Mouse (Mus musculus) liver, adult 2 months (tissue): ENCODE data around the gene Cux2. TPM values are rescaled to one million over a fixed set of nuclear protein-coding genes. Genes with fewer than 3 reads are reported as not detected.

Source experiments
- DNase-seq: peaks from one replicate; pipeline ENCODE4 v3.0.0-alpha.2; 2011; ENCODE audit warnings: low read depth, low spot score; ENCODE audit errors: extremely low read depth
- H3K27ac ChIP-seq: fragments of 200-500 bp; replicated peaks from 2 replicates; pipeline ENCODE4 v1.5.1; 2012; ENCODE audit warnings: low read depth, mild to moderate bottlenecking, control low read depth, inconsistent platforms, low read length; ENCODE audit not compliant: insufficient read depth
- H3K27me3 ChIP-seq: fragments of 200-500 bp; 2 replicates; pipeline ENCODE4 v1.6.1; 2012; ENCODE audit warnings: mild to moderate bottlenecking, moderate library complexity, low read length, inconsistent platforms; ENCODE audit not compliant: control insufficient read depth, insufficient read depth
- H3K36me3 ChIP-seq: fragments of 200-500 bp; 2 replicates; pipeline ENCODE4 v1.6.1; 2012; ENCODE audit warnings: low read length, inconsistent platforms; ENCODE audit not compliant: control insufficient read depth, insufficient read depth
- H3K4me1 ChIP-seq: fragments of 200-500 bp; 2 replicates; pipeline ENCODE4 v1.6.1; 2011; ENCODE audit warnings: low read length; ENCODE audit not compliant: control insufficient read depth, insufficient read depth
- H3K4me3 ChIP-seq: fragments of 200-500 bp; 2 replicates; pipeline ENCODE4 v1.5.1; 2011; ENCODE audit warnings: low read depth, mild to moderate bottlenecking, control low read depth, low read length, moderate library complexity; ENCODE audit not compliant: insufficient read depth
- H3K79me2 ChIP-seq: fragments of 200-500 bp; 2 replicates; pipeline ENCODE4 v1.6.1; 2012; ENCODE audit warnings: inconsistent platforms, mild to moderate bottlenecking, low read length, moderate library complexity; ENCODE audit not compliant: control insufficient read depth, insufficient read depth
- H3K9ac ChIP-seq: fragments of 200-500 bp; 2 replicates; pipeline ENCODE4 v1.6.1; 2012; ENCODE audit warnings: low read depth, mild to moderate bottlenecking, control low read depth, inconsistent platforms, low read length
- CTCF ChIP-seq: fragments of 200-500 bp; IDR thresholded peaks from 2 replicates; pipeline ENCODE4 v1.5.1; 2011; ENCODE audit warnings: low read depth, low read length, control low read depth
- POLR2A ChIP-seq: fragments of 200-500 bp; IDR thresholded peaks from 2 replicates; pipeline ENCODE4 v1.6.1; 2011; ENCODE audit warnings: low read length, control low read depth; ENCODE audit not compliant: insufficient read depth; ENCODE audit errors: extremely low read depth
- WGBS: fragments of 180-500 bp; shearing (Covaris S2); methylation state at CpG from one replicate; pipeline ENCODE4 v1.1.7; 2018; 5-methylcytosine and 5-hydroxymethylcytosine counted together
- polyA plus RNA-seq: library from polyadenylated mRNA; depleted of rRNA; stranded (reverse); fragments of >200 nt; gene quantifications from 2 replicates; pipeline ENCODE4 v1.2.3, GENCODE M21; 2012
- total RNA-seq: library from RNA; depleted of rRNA; stranded (reverse); fragments of >200 nt; gene quantifications from 2 replicates; pipeline ENCODE4 v1.2.3, GENCODE M21; 2014

Cux2 gene
- total and polyA plus RNA-seq, 2 experiments, result 4.1 to 11.6 TPM

DNA sequence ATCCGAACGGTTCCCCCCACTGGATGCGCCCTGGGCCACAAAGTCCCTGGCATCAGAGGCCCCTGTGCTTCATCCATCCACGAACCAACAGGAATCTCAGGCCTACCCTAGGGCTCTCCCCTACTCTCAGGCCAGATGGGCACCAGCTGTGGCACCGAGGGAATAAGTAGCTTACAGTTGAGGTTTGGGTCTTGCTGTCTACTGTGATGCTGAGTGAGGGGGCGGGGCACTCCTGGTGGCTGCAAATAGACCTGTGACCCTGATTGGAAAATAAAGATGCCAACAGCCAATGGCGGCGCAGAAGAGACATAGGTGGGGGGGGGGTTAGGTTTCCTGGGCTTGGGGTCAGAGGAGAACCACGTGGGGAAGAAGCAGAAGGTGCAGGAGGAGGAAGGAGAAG, 38.6 kb downstream of the Cux2 start:
- no peaks in the 10 kb centered on the region for H3K36me3 ChIP-seq
- no peak overlapping the region for H3K4me3 ChIP-seq
- no peak for DNase-seq
- H3K27ac ChIP-seq, result no peak overlapping the region
- no peaks in the 10 kb centered on the region for H3K79me2 ChIP-seq
- 75% methylated on average over 9 of the region's 9 CpGs for WGBS
- peaks cover 1% of the 10 kb centered on the region for H3K4me1 ChIP-seq
- no peak overlapping the region for H3K9ac ChIP-seq
- TF ChIP-seq CTCF (no peak), POLR2A (no peak)
- H3K27me3 ChIP-seq, result 0 out of 2 replicates have a peak, but pooled peaks cover 2% of the 10 kb centered on the region

DNA sequence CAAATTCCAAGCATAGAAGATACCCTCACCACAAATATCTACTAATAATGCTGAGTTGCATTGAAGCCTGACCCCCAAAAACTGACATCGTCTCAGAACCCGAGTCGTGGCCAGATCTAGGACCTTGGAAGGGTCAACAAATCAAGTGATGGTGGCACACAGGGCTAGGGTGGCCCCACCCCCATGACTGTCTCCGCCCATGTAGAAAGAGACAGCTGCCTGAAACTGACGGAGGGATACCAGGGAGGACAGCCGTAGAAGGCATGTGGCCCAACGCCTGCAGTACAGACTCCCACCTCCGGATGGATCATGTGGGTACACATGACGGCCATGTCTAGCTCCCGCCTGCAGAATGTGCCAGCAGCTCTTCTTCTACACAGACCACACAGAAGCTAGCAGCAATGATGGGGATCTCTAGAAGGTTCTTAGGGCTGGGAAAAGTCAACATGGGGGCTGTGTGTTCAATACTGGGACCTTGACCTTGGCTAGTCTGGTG, 41.9 kb downstream of the Cux2 start:
- H3K9ac ChIP-seq, result no peak overlapping the region
- 0 out of 2 replicates have a peak, but pooled peaks cover 2% of the 10 kb centered on the region for H3K27me3 ChIP-seq
- no peak for TF ChIP-seq CTCF
- no peak for TF ChIP-seq POLR2A
- 73% methylated on average over 10 of the region's 10 CpGs for WGBS
- H3K4me3 ChIP-seq, result no peak overlapping the region
- H3K27ac ChIP-seq, result no peak overlapping the region
- H3K79me2 ChIP-seq, result no peaks in the 10 kb centered on the region
- H3K36me3 ChIP-seq, result no peaks in the 10 kb centered on the region
- DNase-seq, result no peak
- H3K4me1 ChIP-seq, result no peaks in the 10 kb centered on the region; the same call in 1 of the 2 replicates

DNA sequence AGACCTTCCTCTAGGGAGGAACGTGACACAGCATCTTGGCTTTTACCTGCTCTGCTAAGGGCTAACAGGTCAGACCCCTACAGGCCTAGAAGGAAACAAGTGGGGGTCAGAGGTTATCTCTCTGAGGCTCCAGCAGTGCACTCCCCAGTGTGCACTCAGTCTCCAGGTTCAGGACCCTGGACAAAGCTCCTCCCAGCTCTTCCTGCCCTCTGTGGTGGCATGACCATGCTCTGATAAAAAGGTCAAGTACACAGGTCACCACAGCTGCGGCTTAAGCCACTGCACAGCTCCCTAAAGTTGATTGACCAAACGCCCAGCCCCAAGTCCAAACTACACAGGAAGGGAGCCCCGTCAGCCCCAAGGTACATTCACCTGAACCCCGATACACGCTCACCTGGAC, 46.4 kb downstream of the Cux2 start:
- 20% methylated on average over 6 of the region's 6 CpGs for WGBS
- DNase-seq, result no peak
- no peak overlapping the region for H3K9ac ChIP-seq

DNA sequence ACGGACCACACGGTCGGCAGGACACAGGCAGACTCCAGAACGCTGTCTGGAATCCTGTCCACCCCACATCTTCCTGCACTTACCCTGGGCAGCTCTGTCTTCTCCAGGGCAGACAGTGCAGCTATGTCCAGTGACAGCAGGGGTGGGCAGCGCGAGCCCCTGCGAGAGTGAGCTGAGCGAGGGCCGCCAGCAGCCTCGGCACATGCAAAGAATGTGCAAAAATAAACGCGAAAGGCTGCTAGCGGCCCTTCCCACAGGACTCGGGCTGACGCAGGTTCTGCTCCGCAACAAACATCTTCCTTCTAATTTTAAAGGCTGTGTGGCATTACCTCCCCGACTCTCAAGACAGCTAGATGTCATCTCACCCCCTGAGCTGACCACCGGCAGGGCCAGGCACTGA, 47.8 kb downstream of the Cux2 start:
- Histone ChIP-seq H3K36me3 (no peaks in the 10 kb centered on the region), H3K9ac (no peak overlapping the region), H3K27ac (no peak overlapping the region), H3K4me3 (no peak overlapping the region), H3K4me1 (peaks cover 4% of the 10 kb centered on the region), H3K79me2 (no peaks in the 10 kb centered on the region), H3K27me3 (no peaks in the 10 kb centered on the region)
- DNase-seq, result no peak
- no peak for TF ChIP-seq CTCF
- 88% methylated on average over 18 of the region's 18 CpGs for WGBS

More for the DNA sequence above, 46.4 kb downstream of the Cux2 start:
- no peak for TF ChIP-seq CTCF
- TF ChIP-seq POLR2A, result no peak
- H3K27me3 ChIP-seq, result no peaks in the 10 kb centered on the region
- peaks cover 4% of the 10 kb centered on the region for H3K4me1 ChIP-seq
- H3K4me3 ChIP-seq, result no peak overlapping the region
- no peaks in the 10 kb centered on the region for H3K36me3 ChIP-seq
- H3K79me2 ChIP-seq, result no peaks in the 10 kb centered on the region
- no peak overlapping the region for H3K27ac ChIP-seq

DNA sequence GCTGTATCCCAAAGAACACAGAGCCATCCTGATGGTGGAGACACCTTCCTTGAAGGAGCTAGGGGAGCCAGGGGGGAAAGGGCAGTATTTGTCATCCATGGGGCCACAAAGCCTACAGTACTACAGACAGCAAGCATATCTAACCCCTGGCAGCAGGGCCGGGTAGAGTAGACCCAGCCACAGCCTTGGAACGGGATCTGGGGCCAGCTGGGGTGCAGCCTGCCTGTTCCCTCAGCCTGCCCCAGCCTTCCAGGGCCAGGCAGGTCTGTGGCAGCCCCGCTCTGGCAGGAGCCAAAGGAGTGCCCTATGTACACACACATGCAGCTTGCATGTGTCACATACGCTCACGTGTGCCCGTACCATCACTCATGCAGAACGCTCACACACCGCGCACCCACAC, 48.6 kb downstream of the Cux2 start:
- 91% methylated on average over 9 of the region's 9 CpGs for WGBS
- DNase-seq, result no peak
- H3K27me3 ChIP-seq, result no peaks in the 10 kb centered on the region

GRCm38 (mm10) chr5:122000381-122000780, 49.5 kb downstream of the Cux2 start:
- no peak overlapping the region for H3K4me3 ChIP-seq
- H3K9ac ChIP-seq, result no peak overlapping the region
- TF ChIP-seq CTCF, result no peak
- no peak for TF ChIP-seq POLR2A
- H3K27me3 ChIP-seq, result no peaks in the 10 kb centered on the region
- 31% methylated on average over 16 of the region's 16 CpGs for WGBS
- H3K27ac ChIP-seq, result no peak overlapping the region
- H3K4me1 ChIP-seq, result peaks cover 4% of the 10 kb centered on the region
- no peak for DNase-seq
- no peaks in the 10 kb centered on the region for H3K79me2 ChIP-seq
- no peaks in the 10 kb centered on the region for H3K36me3 ChIP-seq

More for the DNA sequence above, 48.6 kb downstream of the Cux2 start:
- Histone ChIP-seq H3K9ac (no peak overlapping the region), H3K27ac (no peak overlapping the region), H3K79me2 (no peaks in the 10 kb centered on the region), H3K4me3 (no peak overlapping the region), H3K4me1 (peaks cover 4% of the 10 kb centered on the region), H3K36me3 (no peaks in the 10 kb centered on the region)
- TF ChIP-seq CTCF, result no peak
- TF ChIP-seq POLR2A, result no peak
